Mouse (Mus musculus) layer of hippocampus, postnatal 14 days (tissue): ENCODE measurements around the gene AI837181. TPM values are rescaled to one million over a fixed set of nuclear protein-coding genes. Genes with fewer than 3 reads are reported as not detected.
A peak's percentile ranks its signal among the peaks of the same experiment; 100 is the strongest.

Experiments
- DNase-seq, 2 experiments: peaks; one replicate each; pipeline ENCODE4 v3.0.0; 2021 to 2022; ENCODE audit warnings: low spot score in 2 of 2, mixed read lengths in 1 of 2
- total RNA-seq, 2 experiments: library from RNA; stranded (reverse); gene quantifications; 2 replicates each; pipeline ENCODE4 v1.2.3; 2021

The AI837181 gene
- total RNA-seq, 2 experiments from 2014 or later = 63.0 to 63.6 TPM

DNA sequence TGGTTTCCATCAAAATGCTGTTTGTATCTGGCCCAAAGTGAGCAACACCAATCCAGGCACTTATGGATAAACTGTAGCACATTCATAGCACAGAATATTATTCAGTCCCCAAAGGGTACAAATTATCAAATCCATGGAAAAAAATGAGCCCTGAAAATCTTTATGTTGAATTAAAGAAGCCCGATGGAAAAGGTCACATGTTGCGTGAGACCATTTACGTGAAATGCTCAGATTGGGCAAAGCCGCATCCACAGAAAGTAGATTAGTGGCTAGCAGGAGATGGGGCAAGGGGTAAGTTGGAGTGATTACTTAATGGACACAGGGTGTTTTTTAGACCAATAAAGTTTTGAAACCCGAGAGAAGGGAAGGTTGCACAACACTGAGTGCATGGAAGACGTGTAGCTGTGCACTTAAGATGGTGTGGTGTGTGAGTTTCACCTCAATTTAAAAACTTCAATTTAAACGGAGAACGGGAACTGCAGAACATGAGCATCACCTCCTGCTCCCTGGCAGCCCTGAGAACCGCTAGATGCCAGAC is 19.5 kb downstream of the AI837181 start:
- DNase-seq = no peak

DNA sequence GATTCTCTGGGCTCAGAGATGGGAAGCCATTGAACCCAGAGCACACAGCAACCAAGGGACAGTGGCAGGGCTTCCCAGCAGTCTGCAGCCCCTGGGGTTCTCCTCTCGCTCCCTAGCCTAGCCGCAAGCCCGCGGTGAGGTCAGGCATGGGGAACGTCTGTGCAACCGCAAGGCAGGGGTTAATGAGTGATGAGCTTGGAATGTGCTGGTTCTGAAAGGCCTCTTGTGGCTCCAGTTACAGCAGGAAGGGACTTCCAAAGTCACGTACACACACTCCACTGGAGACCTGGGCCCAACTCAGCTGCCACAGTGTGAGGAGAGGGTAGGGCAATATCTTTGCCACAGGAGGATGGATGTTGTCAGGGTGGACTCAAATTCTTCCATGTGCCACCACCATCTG is 20.0 kb downstream of the AI837181 start:
- no peak for DNase-seq

DNA sequence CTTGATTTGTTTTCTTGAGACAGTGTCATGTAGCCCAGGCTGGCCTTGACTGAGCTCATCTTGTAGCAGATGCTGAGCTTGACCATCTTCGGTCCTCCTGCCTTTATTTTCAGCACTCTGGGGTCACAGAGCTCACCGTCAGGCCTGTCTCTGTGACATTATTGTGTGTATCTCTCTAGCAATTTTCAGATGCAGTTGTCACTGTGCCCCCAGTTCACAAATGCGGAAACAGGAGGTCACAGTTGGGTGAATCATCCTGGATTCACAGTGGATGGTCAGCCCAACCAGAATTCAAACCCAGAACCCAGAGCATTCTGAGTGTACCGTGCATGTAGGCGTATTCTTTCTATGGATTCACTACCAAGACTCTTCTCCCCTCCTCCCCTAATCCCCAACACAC is 20.8 kb downstream of the AI837181 start:
- DNase-seq = no peak

DNA sequence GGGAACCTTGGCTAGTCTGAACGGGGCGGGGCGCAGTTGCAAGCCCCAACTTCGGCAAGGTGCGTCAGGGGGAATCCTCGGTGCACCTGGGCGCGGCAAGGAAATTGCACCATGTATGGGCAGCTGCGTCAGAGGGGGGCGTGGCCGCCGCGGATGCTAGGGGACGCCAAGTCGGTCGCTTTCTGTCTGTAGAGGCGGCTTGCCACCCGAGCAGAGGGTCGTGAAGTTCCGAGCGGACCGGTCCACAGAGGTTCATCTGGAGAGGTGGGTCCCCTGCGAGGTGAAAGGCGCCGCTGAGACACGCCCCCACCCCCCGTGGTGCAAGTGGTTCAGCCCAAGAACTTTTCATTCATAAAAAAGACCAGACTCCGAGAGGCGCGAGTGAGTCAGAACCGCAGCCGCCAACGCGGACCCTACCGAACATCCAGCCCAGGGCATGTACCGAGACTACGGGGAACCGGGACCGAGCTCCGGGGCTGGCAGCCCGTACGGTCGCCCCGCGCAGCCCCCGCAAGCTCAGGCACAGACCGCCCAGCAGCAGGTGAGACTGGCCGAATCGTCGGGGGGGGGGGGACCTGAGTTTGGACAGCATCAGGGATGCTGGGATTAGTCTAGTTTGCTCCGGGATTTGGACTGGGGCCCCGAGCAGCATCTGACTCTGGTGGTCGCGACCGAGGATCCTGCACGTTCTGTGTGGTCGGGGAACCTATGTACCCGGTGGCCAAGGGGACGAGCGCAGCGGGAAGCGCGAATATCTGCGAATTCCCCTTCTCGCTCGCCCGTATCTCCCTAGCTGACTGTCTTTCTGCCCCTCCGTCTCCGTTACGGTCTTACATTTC is 22.8 kb downstream of the AI837181 start, which contains the start of gene Fosl1:
TSS of gene Fosl1 (plus strand) at position 33 of the 839 bp plus-strand sequence.
- peak in 1 of 2 experiments; percentile 53 for DNase-seq

DNA sequence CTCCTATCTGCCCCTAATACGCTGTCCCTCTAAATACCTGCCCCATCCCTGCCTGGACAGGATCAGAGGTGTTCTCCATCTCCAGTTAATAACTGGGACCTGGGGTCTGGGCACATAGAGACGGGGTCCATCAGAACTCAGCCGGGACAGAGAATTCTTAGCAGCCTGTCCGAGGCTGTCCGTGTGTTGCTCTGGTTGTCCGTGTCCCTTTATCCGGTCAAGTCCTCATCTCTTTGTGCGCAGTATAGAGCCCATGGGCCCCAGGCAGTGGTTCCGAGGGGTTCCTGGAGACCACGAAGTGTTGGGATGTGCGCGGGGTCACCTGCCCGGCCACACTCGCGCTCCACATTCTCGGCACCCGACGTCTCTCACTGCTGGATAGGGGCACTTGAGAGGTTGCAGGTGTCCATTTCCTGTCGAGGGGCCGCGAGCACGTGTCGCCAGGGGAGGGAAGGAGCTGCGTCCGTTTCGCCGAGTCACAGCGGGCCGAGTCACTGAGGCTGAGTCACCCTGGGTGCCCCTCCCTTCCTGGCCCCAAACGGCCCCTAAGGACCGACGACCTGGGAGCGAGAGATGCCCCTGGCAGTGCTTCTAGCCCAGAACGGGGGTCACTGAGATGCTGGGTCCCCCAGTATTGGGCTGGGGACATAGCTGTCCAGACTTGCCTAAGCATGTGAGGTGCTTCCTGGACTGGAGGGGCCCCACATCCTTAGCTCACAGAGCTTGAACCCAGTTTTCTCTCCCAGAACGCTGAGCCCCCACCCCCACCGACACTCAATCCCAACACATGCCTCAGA is 23.6 kb downstream of the AI837181 start:
- no peak for DNase-seq

DNA sequence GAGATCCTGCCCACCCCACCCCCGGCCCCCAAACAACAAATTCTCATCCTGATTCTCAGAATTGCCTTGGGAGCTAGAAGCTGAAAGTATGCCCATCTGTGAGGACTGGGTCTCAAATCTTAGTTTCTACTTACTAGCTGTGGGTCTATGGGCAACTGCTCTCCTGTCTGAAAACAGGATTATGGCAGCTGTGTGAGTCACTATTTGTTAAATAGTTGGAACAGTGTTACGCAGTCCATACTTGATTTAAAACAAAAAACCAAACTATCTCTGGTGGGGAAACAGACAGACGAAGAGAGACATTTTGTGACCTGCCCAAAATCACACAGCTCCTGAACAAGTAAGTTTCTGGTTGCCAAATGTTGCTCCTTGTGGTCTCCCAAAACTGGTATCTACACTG is 24.7 kb downstream of the AI837181 start:
- DNase-seq = no peak

DNA sequence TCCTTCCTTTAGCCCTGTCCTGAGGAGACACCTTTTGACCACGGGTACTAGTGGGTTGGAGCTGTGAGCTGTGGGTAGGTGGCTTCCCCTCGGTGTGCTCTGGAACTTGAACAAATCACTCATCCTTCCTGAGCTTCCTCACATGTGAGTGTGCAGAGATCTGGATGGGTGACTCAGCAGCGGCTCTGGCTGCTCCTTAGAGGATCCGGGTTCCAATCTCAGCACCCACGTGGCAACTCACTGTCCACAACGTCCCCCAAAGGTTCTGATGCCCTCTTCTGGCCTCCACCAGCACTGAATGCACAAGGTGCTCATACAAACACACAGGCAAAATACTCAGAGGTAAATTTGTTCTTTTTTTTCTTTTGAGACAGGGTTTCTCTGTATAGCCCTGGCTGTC is 26.8 kb downstream of the AI837181 start:
- DNase-seq = no peak

DNA sequence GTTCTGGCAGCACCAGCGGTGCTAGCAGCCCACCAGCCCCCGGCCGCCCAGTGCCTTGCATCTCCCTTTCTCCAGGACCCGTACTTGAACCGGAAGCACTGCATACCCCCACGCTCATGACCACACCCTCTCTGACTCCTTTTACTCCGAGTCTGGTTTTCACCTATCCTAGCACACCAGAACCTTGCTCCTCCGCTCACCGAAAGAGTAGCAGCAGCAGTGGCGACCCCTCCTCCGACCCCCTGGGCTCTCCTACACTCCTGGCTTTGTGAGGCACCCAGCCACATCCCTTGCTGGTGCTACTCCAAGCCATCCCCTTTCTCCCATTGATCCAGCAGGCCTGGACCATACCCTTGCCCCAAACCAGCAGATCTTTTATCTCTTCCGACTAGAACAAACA is 30.1 kb downstream of the AI837181 start:
- no peak for DNase-seq

DNA sequence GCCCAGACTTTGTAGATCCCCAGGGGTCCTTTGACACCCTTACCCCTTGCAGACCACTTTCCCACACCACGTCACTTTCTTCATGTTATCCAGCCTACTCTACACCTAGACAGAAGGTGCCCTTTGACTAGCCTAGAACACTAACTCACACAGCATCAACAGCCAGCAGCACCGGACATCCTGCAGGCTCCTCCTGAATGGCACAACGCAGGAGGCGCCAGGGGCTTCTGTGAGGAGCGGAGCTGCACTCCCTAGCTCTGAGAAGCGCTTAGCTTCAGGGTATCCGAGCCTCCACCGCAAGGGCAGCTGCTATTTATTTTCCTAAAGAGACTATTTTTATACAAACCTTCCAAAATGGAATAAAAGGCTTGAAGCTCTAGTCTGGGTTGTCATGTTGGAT is 30.6 kb downstream of the AI837181 start:
- DNase-seq = no peak

DNA sequence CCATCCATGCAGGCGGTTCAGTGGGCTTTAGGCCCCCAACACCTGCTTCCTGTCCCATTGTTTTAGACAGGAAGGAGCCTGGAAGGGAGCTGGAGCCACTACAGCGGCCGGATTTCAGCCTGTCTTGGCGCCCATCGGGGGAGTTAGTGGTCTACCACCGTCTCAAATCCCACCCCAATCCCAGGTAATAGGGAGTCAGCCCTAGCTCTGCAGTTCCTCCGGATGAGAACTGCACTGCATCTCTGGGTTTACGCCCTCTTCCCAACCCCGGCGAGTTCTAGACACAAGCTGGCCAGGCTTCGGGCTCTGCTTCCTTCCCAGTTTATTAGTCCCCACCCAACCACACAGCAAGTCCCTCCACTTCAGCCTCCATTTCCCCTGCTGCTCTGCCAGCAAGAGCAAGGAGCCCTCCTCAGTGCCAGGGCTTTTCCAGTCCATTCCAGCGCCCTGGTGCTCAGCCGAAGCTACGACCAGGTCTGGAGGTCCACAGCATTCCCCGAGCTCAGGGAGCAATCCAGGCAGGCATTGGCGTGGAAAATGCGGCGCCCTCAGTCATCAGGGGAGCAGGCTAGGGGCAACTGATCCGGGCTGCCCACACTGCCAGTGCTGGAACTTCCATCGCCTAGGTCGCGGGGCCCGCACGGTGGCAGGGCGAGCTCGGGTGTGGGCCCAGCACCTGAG is 31.4 kb downstream of the AI837181 start:
- DNase-seq = no peak

DNA sequence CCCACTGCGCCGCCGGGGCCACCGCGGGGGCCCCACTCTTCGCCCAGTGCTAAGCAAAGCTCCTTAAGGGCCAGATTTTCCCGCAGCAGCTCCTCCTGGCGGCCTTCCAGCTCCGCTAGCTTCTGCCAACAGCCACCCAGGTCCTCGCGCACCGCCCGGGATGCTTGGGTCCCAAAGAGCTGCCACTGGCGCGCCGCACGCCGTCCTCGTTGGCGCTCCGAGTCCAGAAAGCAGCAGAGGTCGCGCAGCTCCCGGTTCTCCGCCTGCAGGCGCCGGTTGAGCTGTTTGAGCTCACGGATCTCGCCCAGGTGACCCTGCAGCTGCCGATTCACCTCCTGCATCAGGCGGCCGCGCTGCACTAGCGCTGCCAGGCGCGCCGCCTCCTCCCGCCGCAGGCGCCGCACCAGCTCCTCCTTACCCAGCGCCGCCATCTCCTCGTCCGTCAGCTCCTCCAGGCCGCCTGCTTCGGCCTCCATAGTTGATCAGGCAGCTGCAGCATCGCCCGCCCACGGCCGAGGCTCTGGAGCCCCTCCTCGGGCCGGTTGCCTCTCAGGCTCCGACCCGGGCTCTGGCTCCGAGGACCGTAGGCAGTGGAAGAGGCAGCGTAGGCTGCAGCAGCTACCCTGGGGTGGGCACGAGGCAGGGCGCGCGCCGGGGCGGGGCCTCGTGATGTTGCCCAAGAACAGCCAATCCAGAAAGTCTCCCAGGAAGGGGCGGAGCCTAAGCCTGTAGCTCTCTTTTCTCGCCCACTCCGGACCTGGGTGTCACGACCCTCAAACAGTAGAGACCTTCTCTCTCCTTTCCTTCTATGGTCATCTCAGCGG is 32.2 kb downstream of the AI837181 start:
- peak; percentile 96 to 97 for DNase-seq

DNA sequence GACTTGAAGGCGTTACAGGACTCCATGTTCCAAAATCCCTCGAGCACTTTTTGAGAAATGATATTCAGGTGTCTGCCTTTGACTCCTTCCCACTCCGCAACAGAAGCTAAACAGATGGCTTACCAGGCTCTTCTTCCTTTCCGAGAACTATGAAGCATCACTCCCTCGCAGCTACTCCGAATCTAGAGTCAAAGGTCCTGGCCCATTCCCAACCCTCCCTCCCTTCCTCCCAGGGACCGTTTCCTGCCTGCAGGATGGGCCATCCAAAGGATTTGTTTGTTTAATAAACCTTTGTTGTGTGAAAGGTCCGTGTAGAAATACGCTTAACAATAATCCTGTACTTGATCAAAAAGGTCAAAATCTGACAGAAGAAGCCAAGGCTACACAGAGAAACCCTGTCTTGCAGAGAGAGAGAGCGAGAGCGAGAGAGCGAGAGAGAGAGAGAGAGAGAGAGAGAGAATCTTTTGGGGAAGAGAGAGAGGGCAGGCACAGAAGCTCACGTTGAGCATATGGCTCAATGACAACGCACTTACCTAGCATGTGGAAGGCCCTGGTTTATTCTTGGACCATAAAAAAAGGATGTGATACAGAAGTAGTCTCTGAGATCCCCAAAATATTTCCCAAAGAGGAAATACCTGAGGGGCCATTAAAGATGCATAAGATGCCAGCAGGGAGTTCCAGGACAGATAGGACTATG is 33.0 kb downstream of the AI837181 start, which contains the start of gene Ccdc85b:
TSS of gene Ccdc85b (minus strand) at position 149 of the 697 bp plus-strand sequence.
- DNase-seq = no peak

DNA sequence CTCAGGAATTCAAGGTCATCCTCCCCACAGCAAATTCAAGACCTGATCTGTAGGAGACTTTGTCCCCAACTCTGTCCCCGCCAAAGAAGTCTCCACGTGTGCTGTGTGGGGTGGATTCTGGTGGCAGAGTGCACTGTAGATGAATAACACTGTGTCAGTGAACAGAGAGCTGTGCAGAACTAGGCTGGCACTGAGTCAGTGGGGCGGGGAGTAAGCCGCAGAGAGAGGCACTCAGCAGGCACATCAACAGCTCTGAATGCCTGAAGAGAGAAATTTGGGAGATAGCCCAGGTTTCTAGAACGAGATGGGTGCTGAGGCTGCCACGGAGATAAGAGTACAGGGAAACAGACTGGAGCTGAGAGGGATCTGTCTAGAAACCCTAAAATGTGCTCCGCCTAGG is 34.1 kb downstream of the AI837181 start:
- DNase-seq = peak in 1 of 2 experiments; percentile 62

DNA sequence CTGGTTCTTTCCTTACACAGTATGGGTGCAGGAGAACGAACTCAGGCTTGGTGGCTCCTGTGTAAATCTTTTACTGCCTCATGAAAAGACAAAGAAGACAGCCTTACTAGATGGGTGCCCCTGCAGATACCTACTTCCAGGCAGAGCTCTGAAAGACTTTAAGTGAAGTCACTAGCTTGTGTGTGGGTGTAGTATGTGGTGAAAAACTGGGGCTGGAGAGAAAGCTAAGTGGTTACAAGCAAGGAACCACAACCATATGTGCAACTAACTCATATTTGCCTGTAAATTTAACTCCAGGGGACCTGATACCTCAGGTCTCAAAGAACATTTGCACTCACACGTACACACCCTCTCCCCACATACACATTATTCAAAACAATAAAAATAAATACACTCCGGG is 35.0 kb downstream of the AI837181 start:
- DNase-seq = no peak

DNA sequence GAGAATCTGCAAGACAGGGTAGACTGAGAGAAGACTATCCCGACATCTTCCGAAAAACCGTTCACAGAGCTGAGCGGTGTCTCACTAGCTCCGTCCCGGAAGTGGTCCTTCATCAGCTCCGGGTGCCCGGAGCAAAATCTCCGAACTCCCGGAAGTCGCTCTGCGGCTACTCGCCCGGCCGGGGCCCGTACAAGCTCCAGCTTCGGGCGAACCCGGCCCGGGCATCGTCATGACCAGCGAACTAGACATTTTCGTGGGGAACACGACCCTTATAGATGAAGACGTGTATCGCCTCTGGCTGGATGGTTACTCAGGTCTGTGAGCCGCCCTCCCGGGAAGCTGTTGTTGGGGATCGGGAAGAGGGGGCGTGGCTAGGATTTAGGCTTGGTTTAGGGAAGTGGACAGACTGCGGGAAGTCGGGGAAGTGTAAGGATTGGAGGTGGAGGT is 35.5 kb downstream of the AI837181 start, which contains the start of gene Fibp:
TSS of gene Fibp (plus strand) at position 151 of the 447 bp plus-strand sequence.
- peak; percentile 87 to 91 for DNase-seq

DNA sequence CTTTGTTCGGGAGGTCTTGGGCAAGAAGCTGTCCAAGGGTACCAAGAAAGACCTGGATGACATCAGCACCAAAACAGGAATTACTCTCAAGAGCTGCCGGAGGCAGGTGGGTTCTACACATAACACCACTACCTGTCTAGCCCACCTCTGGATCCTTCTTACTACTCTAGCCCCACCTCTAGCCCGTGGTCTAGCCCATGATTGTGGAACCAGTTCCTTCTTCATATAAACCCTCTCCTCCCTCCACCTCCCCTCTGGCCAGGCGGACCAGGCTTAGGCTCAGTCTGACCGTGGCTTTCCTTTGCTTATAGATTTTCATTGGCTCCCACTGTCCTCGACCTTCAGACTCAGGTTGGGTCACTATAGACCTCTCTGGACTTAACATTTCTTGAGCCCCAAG is 36.5 kb downstream of the AI837181 start:
- DNase-seq = no peak

DNA sequence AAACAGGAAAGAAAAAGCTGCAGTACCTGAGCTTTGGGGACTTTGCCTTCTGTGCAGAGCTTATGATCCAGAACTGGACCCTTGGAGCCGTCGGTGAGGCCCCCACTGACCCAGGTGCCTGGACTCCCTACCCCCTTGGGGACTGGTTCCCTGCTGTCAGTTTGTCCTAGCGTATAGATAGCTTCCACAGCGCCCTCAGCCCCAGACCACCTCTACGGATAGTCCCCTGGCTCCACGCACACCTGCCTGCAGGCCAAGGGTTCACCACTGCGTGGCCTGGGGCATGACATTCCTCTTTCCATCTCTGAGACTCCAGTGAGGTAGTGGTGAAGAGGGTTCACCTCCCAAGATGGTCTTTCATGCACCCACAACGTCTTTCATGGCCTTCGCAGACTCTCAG is 38.3 kb downstream of the AI837181 start:
- no peak for DNase-seq

DNA sequence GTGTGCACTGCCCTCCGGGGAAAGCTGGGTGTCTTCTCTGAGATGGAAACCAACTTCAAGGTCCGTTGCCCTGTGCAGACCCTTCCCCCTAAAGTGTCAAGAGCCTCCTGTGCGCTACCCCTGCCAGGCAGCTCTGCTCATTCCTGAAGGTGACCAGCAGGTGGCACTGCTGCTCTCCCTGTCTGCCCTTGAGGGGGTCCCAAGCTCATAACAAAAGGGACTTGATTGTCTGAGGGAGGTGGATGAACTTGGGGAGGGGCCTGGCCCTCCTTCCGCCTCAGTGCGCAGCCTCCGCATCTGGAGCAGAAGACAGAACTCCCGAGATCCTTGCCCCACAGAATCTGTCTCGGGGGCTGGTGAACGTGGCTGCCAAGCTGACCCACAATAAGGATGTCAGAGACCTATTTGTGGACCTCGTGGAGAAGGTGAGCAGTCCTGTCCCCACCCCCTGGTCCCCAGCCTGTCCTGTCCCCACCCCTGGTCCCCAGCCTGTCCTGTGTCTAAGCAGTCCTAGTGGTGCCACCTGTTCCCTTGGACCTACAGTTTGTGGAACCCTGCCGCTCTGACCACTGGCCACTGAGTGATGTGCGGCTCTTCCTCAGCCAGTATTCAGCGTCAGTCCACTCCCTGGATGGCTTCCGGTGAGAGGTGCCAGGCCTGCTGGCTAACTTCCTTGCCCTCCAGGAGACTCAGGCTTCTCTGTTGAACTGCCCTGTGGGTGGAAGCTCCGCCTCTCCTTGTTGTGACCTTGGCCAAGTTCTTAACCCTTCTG is 39.0 kb downstream of the AI837181 start:
- peak; percentile 61 to 68 for DNase-seq

DNA sequence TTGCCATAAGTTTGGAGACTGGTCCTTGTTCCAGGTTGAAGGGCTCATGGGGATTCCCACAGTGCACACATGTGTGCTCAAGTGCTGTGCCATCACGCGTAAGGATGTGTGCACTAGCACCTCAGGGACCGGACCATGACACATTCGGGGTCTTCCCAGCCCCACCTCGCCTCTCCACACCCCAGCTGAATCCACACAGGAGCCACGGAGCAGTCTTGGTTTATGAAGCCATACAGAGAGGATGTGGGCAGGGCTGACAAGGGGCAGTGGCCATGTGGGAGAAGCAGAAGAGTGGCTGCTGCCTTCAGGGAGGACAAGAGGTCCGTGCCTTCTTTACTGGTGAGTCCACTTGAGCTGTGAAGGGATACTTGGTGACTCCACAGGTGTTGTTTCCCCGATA is 40.1 kb downstream of the AI837181 start:
- DNase-seq = no peak
